Mouse (Mus musculus): ENCODE results near the gene Tmem184a. TPM values are rescaled to one million over a fixed set of nuclear protein-coding genes. Genes with fewer than 3 reads are reported as not detected.

The Tmem184a gene
- polyA plus RNA-seq (2012; ENCODE audit: insufficient read depth, insufficient read length, missing spikeins), result 2.1 TPM in 1 of 2 replicates, not detected in the other

GRCm38 (mm10) chr5:139819538-139820181 lies at the start of gene Tmem184a:
TSS of gene Tmem184a (minus strand) at chr5:139819917.
- Histone ChIP-seq H3K4me1 (ENCODE audit: control insufficient read depth, insufficient read depth, insufficient read length, low read length) (no peaks in the 10 kb centered on the region), H3K27ac (replicated peaks; ENCODE audit: low read depth, low read length) (no peak within 1 kb of the TSS), H3K4me3 (ENCODE audit: insufficient read depth, low read depth, low read length) (no peak within 1 kb of the TSS)

- no peak overlapping the region for H3K4me3 ChIP-seq (ENCODE audit: insufficient read depth, low read depth, low read length)
- H3K27ac ChIP-seq (replicated peaks; ENCODE audit: low read depth, low read length), result no peak overlapping the region
- H3K4me1 ChIP-seq (ENCODE audit: control insufficient read depth, insufficient read depth, insufficient read length, low read length), result no peaks in the 10 kb centered on the region
Measured at GRCm38 (mm10) chr5:139862759-139863158, 43.0 kb upstream of the Tmem184a start.

- Histone ChIP-seq H3K27ac (replicated peaks; ENCODE audit: low read depth, low read length) (no peak overlapping the region), H3K4me3 (ENCODE audit: insufficient read depth, low read depth, low read length) (no peak overlapping the region)
Measured at GRCm38 (mm10) chr5:139860328-139861104, 40.8 kb upstream of the Tmem184a start.

GRCm38 (mm10) chr5:139849626-139850320 lies 30.1 kb upstream of the Tmem184a start:
- Histone ChIP-seq H3K27ac (replicated peaks; ENCODE audit: low read depth, low read length) (no peak overlapping the region), H3K4me3 (ENCODE audit: insufficient read depth, low read depth, low read length) (no peak overlapping the region), H3K4me1 (ENCODE audit: control insufficient read depth, insufficient read depth, insufficient read length, low read length) (peaks cover 3% of the 10 kb centered on the region; the same call in 1 of the 2 replicates)

More at GRCm38 (mm10) chr5:139860328-139861104, 40.8 kb upstream of the Tmem184a start:
- H3K4me1 ChIP-seq (ENCODE audit: control insufficient read depth, insufficient read depth, insufficient read length, low read length), result no peaks in the 10 kb centered on the region

- Histone ChIP-seq H3K4me1 (ENCODE audit: control insufficient read depth, insufficient read depth, insufficient read length, low read length) (no peaks in the 10 kb centered on the region), H3K27ac (replicated peaks; ENCODE audit: low read depth, low read length) (no peak overlapping the region), H3K4me3 (ENCODE audit: insufficient read depth, low read depth, low read length) (no peak overlapping the region)
Measured at GRCm38 (mm10) chr5:139839142-139839541, 19.4 kb upstream of the Tmem184a start.

- Histone ChIP-seq H3K4me3 (ENCODE audit: insufficient read depth, low read depth, low read length) (no peak overlapping the region), H3K27ac (replicated peaks; ENCODE audit: low read depth, low read length) (no peak overlapping the region), H3K4me1 (ENCODE audit: control insufficient read depth, insufficient read depth, insufficient read length, low read length) (no peaks in the 10 kb centered on the region)
Measured at GRCm38 (mm10) chr5:139838476-139838892, 18.8 kb upstream of the Tmem184a start.

- Histone ChIP-seq H3K27ac (replicated peaks; ENCODE audit: low read depth, low read length) (no peak overlapping the region), H3K4me1 (ENCODE audit: control insufficient read depth, insufficient read depth, insufficient read length, low read length) (no peaks in the 10 kb centered on the region)
Measured at GRCm38 (mm10) chr5:139835706-139836105, 16.0 kb upstream of the Tmem184a start.

GRCm38 (mm10) chr5:139832125-139832524 lies 12.4 kb upstream of the Tmem184a start:
- H3K4me1 ChIP-seq (ENCODE audit: control insufficient read depth, insufficient read depth, insufficient read length, low read length), result no peaks in the 10 kb centered on the region
- H3K4me3 ChIP-seq (ENCODE audit: insufficient read depth, low read depth, low read length), result no peak overlapping the region
- H3K27ac ChIP-seq (replicated peaks; ENCODE audit: low read depth, low read length), result no peak overlapping the region

More at GRCm38 (mm10) chr5:139835706-139836105, 16.0 kb upstream of the Tmem184a start:
- no peak overlapping the region for H3K4me3 ChIP-seq (ENCODE audit: insufficient read depth, low read depth, low read length)

- H3K4me3 ChIP-seq (ENCODE audit: insufficient read depth, low read depth, low read length), result no peak overlapping the region
- peaks cover 5% of the 10 kb centered on the region for H3K4me1 ChIP-seq (ENCODE audit: control insufficient read depth, insufficient read depth, insufficient read length, low read length)
- no peak overlapping the region for H3K27ac ChIP-seq (replicated peaks; ENCODE audit: low read depth, low read length)
Measured at GRCm38 (mm10) chr5:139830734-139831133, 11.0 kb upstream of the Tmem184a start.

GRCm38 (mm10) chr5:139829384-139829783 lies 9.7 kb upstream of the Tmem184a start:
- no peak overlapping the region for H3K27ac ChIP-seq (replicated peaks; ENCODE audit: low read depth, low read length)
- peaks cover 5% of the 10 kb centered on the region for H3K4me1 ChIP-seq (ENCODE audit: control insufficient read depth, insufficient read depth, insufficient read length, low read length)
- no peak overlapping the region for H3K4me3 ChIP-seq (ENCODE audit: insufficient read depth, low read depth, low read length)

- H3K4me3 ChIP-seq (ENCODE audit: insufficient read depth, low read depth, low read length), result no peak overlapping the region
Measured at GRCm38 (mm10) chr5:139827593-139827992, 7.9 kb upstream of the Tmem184a start.

GRCm38 (mm10) chr5:139826357-139827055 lies 6.8 kb upstream of the Tmem184a start, which contains the start of the genes Gm26938 and Psmg3:
TSS of gene Gm26938 (minus strand) at chr5:139826407.
TSS of gene Psmg3 (minus strand) at chr5:139826885.
- Histone ChIP-seq H3K27ac (replicated peaks; ENCODE audit: low read depth, low read length) (peak within 1 kb of the TSS; percentile 74), H3K4me1 (ENCODE audit: control insufficient read depth, insufficient read depth, insufficient read length, low read length) (peaks cover 5% of the 10 kb centered on the region), H3K4me3 (ENCODE audit: insufficient read depth, low read depth, low read length) (peak within 1 kb of the TSS; percentile 100)

More at GRCm38 (mm10) chr5:139827593-139827992, 7.9 kb upstream of the Tmem184a start:
- H3K4me1 ChIP-seq (ENCODE audit: control insufficient read depth, insufficient read depth, insufficient read length, low read length), result peaks cover 5% of the 10 kb centered on the region
- no peak overlapping the region for H3K27ac ChIP-seq (replicated peaks; ENCODE audit: low read depth, low read length)

- Histone ChIP-seq H3K4me1 (ENCODE audit: control insufficient read depth, insufficient read depth, insufficient read length, low read length) (peaks cover 5% of the 10 kb centered on the region), H3K27ac (replicated peaks; ENCODE audit: low read depth, low read length) (no peak overlapping the region), H3K4me3 (ENCODE audit: insufficient read depth, low read depth, low read length) (peak overlapping the region; percentile 100)
Measured at GRCm38 (mm10) chr5:139825947-139826346, 6.2 kb upstream of the Tmem184a start.

GRCm38 (mm10) chr5:139824531-139824930 lies 4.8 kb upstream of the Tmem184a start:
- no peak overlapping the region for H3K4me3 ChIP-seq (ENCODE audit: insufficient read depth, low read depth, low read length)
- no peak overlapping the region for H3K27ac ChIP-seq (replicated peaks; ENCODE audit: low read depth, low read length)
- H3K4me1 ChIP-seq (ENCODE audit: control insufficient read depth, insufficient read depth, insufficient read length, low read length), result peaks cover 5% of the 10 kb centered on the region
